Mouse (Mus musculus) frontal cortex, adult (tissue): ENCODE results near the gene Tdp2.

Experiments used
- ATAC-seq: cut with Nextera tagmentation; 2 replicates; pipeline ENCODE4 v1.9.2; 2017; ENCODE audit warnings: mild to moderate bottlenecking, moderate library complexity, mixed read lengths; ENCODE audit not compliant: low TSS enrichment

The Tdp2 gene

GRCm38 (mm10) chr13:24831353-24832130, at the start of gene Tdp2, which contains the start of gene Acot13:
Gene Tdp2 (plus strand): TSS chr13:24831679.
Gene Acot13 (minus strand): TSS chr13:24831540.
- ATAC-seq = peak; percentile 95

GRCm38 (mm10) chr13:24781916-24782315, 49.6 kb upstream of the Tdp2 start:
- ATAC-seq = no peak

- peak; percentile 86 for ATAC-seq
These were observed 45.4 kb upstream of the Tdp2 start for GRCm38 (mm10) chr13:24786014-24786490.

- peak; percentile 71 for ATAC-seq
These were observed 44.0 kb upstream of the Tdp2 start for GRCm38 (mm10) chr13:24787477-24787876.

GRCm38 (mm10) chr13:24791349-24791748, 40.1 kb upstream of the Tdp2 start:
- no peak for ATAC-seq

GRCm38 (mm10) chr13:24792411-24793045, 39.0 kb upstream of the Tdp2 start:
- ATAC-seq = peak; percentile 88

- ATAC-seq = no peak
These were observed 32.8 kb upstream of the Tdp2 start for GRCm38 (mm10) chr13:24798686-24799085.

GRCm38 (mm10) chr13:24799378-24799777, 32.1 kb upstream of the Tdp2 start:
- ATAC-seq = no peak

- peak; percentile 42 for ATAC-seq
These were observed 31.4 kb upstream of the Tdp2 start for GRCm38 (mm10) chr13:24799925-24800673.

GRCm38 (mm10) chr13:24800674-24801307, 30.7 kb upstream of the Tdp2 start:
- peak; percentile 84 for ATAC-seq

GRCm38 (mm10) chr13:24801308-24801921, 30.1 kb upstream of the Tdp2 start, which contains the start of gene BC005537:
Gene BC005537 (plus strand): TSS chr13:24801657.
- ATAC-seq = peak; percentile 32

GRCm38 (mm10) chr13:24802131-24802691, 29.3 kb upstream of the Tdp2 start:
- ATAC-seq = no peak

GRCm38 (mm10) chr13:24803196-24803595, 28.3 kb upstream of the Tdp2 start:
- no peak for ATAC-seq

GRCm38 (mm10) chr13:24806079-24806478, 25.4 kb upstream of the Tdp2 start:
- no peak for ATAC-seq

- no peak for ATAC-seq
These were observed 19.0 kb upstream of the Tdp2 start for GRCm38 (mm10) chr13:24812521-24812920.

- no peak for ATAC-seq
These were observed 16.9 kb upstream of the Tdp2 start for GRCm38 (mm10) chr13:24814616-24815015.

- ATAC-seq = peak; percentile 31
These were observed 15.1 kb upstream of the Tdp2 start for GRCm38 (mm10) chr13:24816125-24817092.

GRCm38 (mm10) chr13:24819931-24820330, 11.5 kb upstream of the Tdp2 start:
- ATAC-seq = no peak

GRCm38 (mm10) chr13:24822663-24823343, 8.7 kb upstream of the Tdp2 start:
- peak; percentile 66 for ATAC-seq
